Mouse (Mus musculus): Measurements from ENCODE around the gene Cfap70. TPM values are rescaled to one million over a fixed set of nuclear protein-coding genes. Genes with fewer than 3 reads are reported as not detected.

The Cfap70 gene
- 0.12 and 0.23 TPM in 2 replicates for polyA plus RNA-seq (2015; fragmentation: Nextera tagmentation; extraction: Ambion mirVana)

GRCm38 (mm10) chr14:20451765-20452331 lies at the start of gene Cfap70:
Gene Cfap70, minus strand, starts transcription at chr14:20452226.

GRCm38 (mm10) chr14:20496603-20497002 lies 44.6 kb upstream of the Cfap70 start, which contains the start of gene Mss51:
Gene Mss51, minus strand, starts transcription at chr14:20496901.

GRCm38 (mm10) chr14:20479291-20480194 lies 27.5 kb upstream of the Cfap70 start, which contains the start of gene Anxa7:
Gene Anxa7, minus strand, starts transcription at chr14:20480133.

GRCm38 (mm10) chr14:20393205-20393913 lies 58.7 kb downstream of the Cfap70 start, which contains the start of gene Mrps16:
Gene Mrps16, minus strand, starts transcription at chr14:20393634.

GRCm38 (mm10) chr14:20388441-20389129 lies 63.4 kb downstream of the Cfap70 start, which contains the start of gene Dnajc9:
Gene Dnajc9, minus strand, starts transcription at chr14:20388910.

GRCm38 (mm10) chr14:20347991-20348541 lies 104.0 kb downstream of the Cfap70 start, which contains the start of the genes Ecd and Fam149b:
Gene Ecd, minus strand, starts transcription at chr14:20348121.
Gene Fam149b, plus strand, starts transcription at chr14:20348162.

Other genes starting within 250 kb of the Cfap70 start
- not detected in 2 replicates for gene Kcnk16, start 183.0 kb downstream of the Cfap70 start, polyA plus RNA-seq (2015; fragmentation: Nextera tagmentation; extraction: Ambion mirVana)
- gene Nudt13, start 157.5 kb downstream of the Cfap70 start, polyA plus RNA-seq (2015; fragmentation: Nextera tagmentation; extraction: Ambion mirVana), result 11.3 and 13.5 TPM in 2 replicates
- gene Ecd, start 104.1 kb downstream of the Cfap70 start, polyA plus RNA-seq (2015; fragmentation: Nextera tagmentation; extraction: Ambion mirVana), result 23.9 and 26.2 TPM in 2 replicates
- gene Fam149b, start 104.1 kb downstream of the Cfap70 start, polyA plus RNA-seq (2015; fragmentation: Nextera tagmentation; extraction: Ambion mirVana), result 14.8 and 16.4 TPM in 2 replicates
- 35.8 and 42.1 TPM in 2 replicates for gene Dnajc9, start 63.3 kb downstream of the Cfap70 start, polyA plus RNA-seq (2015; fragmentation: Nextera tagmentation; extraction: Ambion mirVana)
- 77.4 and 86.8 TPM in 2 replicates for gene Mrps16, start 58.6 kb downstream of the Cfap70 start, polyA plus RNA-seq (2015; fragmentation: Nextera tagmentation; extraction: Ambion mirVana)
- gene Anxa7, start 27.9 kb upstream of the Cfap70 start, polyA plus RNA-seq (2015; fragmentation: Nextera tagmentation; extraction: Ambion mirVana), result 26.2 and 30.5 TPM in 2 replicates
- gene Mss51, start 44.7 kb upstream of the Cfap70 start, polyA plus RNA-seq (2015; fragmentation: Nextera tagmentation; extraction: Ambion mirVana), result 0.84 and 0.94 TPM in 2 replicates
- 37.6 and 51.1 TPM in 2 replicates for gene Ppp3cb, start 94.3 kb upstream of the Cfap70 start, polyA plus RNA-seq (2015; fragmentation: Nextera tagmentation; extraction: Ambion mirVana)
- 1.8 and 2.3 TPM in 2 replicates for gene Usp54, start 188.8 kb upstream of the Cfap70 start, polyA plus RNA-seq (2015; fragmentation: Nextera tagmentation; extraction: Ambion mirVana)
- gene Myoz1, start 204.3 kb upstream of the Cfap70 start, polyA plus RNA-seq (2015; fragmentation: Nextera tagmentation; extraction: Ambion mirVana), result 1,828 and 2,171 TPM in 2 replicates
- 124 and 130 TPM in 2 replicates for gene Synpo2l, start 216.1 kb upstream of the Cfap70 start, polyA plus RNA-seq (2015; fragmentation: Nextera tagmentation; extraction: Ambion mirVana)
- 31.6 and 33.9 TPM in 2 replicates for gene Sec24c, start 222.1 kb upstream of the Cfap70 start, polyA plus RNA-seq (2015; fragmentation: Nextera tagmentation; extraction: Ambion mirVana)
- gene Fut11, start 242.7 kb upstream of the Cfap70 start, polyA plus RNA-seq (2015; fragmentation: Nextera tagmentation; extraction: Ambion mirVana), result 15.7 and 16.4 TPM in 2 replicates

Measured in skeletal muscle tissue, postnatal 0 days (tissue).